Comparison of ENCODE assay signal across 8 mouse cellular contexts in genomic region chr15:83594513-83595363, GRCm38 (mm10). TPM values are rescaled to one million over a fixed set of nuclear protein-coding genes. Genes with fewer than 3 reads are reported as not detected.
DNase-seq lines count a peak whose midpoint lies in the region; ATAC-seq lines count a peak whose summit lies in the region.

Ttll12 (minus strand) TSS chr15:83595157.

- ATAC-seq in inflammation-experienced regulatory T-cells, adult 6 months: peak; percentile 90
- ATAC-seq in megakaryocyte-erythroid progenitor cell, adult 5-6 weeks (replicated peaks; ENCODE audit: low FRiP score, low TSS enrichment, poor library complexity, severe bottlenecking): peak; percentile 48

- peak; percentile 95 to 97 for DNase-seq in adrenal gland, adult (ENCODE audit: inconsistent age in 2 of 2, low spot score in 1 of 2)
- peak; percentile 100 for DNase-seq in embryo, embryonic 10.5 days (ENCODE audit: low spot score)
- DNase-seq in gastrocnemius, postnatal 14 days: peak; percentile 94
- peak; percentile 93 to 97 for DNase-seq in left cerebral cortex, postnatal 10 days (ENCODE audit: extremely low spot score in 1 of 2, low spot score in 2 of 2)
- DNase-seq in right cerebral cortex, postnatal 36 days (ENCODE audit: low spot score in 2 of 2): peak; percentile 94 to 95
- DNase-seq in yolk sac, embryonic 10.5 days (ENCODE audit: low spot score): peak; percentile 92

- intact Hi-C loops in gastrocnemius, postnatal 14 days (cut with DNase I; ENCODE audit: low total_unique reads): no loop called here
- intact Hi-C loops in left cerebral cortex, postnatal 10 days (cut with DNase I): no loop called here

RNA-seq across cellular contexts. Expression of gene Ttll12, which starts in this region (rescaled TPM):
- 1 to 10 TPM; 6.3 to 8.3 TPM for total RNA-seq in gastrocnemius, postnatal 14 days (2021)
- 10 to 100 TPM; 11.0 to 17.4 (median 13.2) TPM for polyA plus RNA-seq in inflammation-experienced regulatory T-cells, adult 6 months (2017; shearing (Covaris generic))
- total RNA-seq in left cerebral cortex, postnatal 10 days (2021): 10 to 100 TPM; 19.1 to 19.2 TPM
- 111 and 131 TPM in 2 replicates for total RNA-seq in megakaryocyte-erythroid progenitor cell, adult 5-6 weeks (2014; fragmentation: Nextera tagmentation)
- 33.9 and 55.3 TPM in 2 replicates for total RNA-seq in megakaryocyte-erythroid progenitor cell, adult 5-6 weeks (2017)

Comparison
In these comparisons a context has a peak if more than half of its experiments do, and no peak if none do; other contexts are left out.
1. Peak in every context shown above with its lines: DNase-seq and ATAC-seq.